Mouse (Mus musculus) limb, embryonic 11.5 days (tissue): ENCODE measurements around the gene Tmem161b. TPM values are rescaled to one million over a fixed set of nuclear protein-coding genes. Genes with fewer than 3 reads are reported as not detected.
"Not testable (repeated sequence)": the region's sequence is repeated elsewhere in the genome, so short reads cannot be mapped to it uniquely, and the experiment has no call there.

Source experiments
- ATAC-seq: fragments of 200-750 bp; cut with Nextera tagmentation; 2 replicates; pipeline ENCODE4 v1.8.0; 2017; ENCODE audit warnings: low read depth; ENCODE audit not compliant: insufficient number of reproducible peaks, low FRiP score, low TSS enrichment
- DNase-seq: peaks from one replicate; pipeline ENCODE4 v3.0.0-alpha.2; 2015; ENCODE audit warnings: low spot score
- H3K27ac ChIP-seq: fragments of 300-500 bp; sonication (generic); replicated peaks from 2 replicates; pipeline ENCODE4 v1.5.1; 2014; ENCODE audit warnings: low read depth, mild to moderate bottlenecking, low read length
- H3K27me3 ChIP-seq: fragments of 300-500 bp; sonication (generic); 2 replicates; pipeline ENCODE4 v1.6.1; 2014; ENCODE audit warnings: mild to moderate bottlenecking, low read length, mixed read lengths; ENCODE audit not compliant: control insufficient read depth, insufficient read depth
- H3K36me3 ChIP-seq: fragments of 300-500 bp; sonication (generic); 2 replicates; pipeline ENCODE4 v1.6.1; 2014; ENCODE audit warnings: mild to moderate bottlenecking, low read length, moderate library complexity, mixed read lengths; ENCODE audit not compliant: control insufficient read depth, insufficient read depth
- H3K4me1 ChIP-seq: fragments of 300-500 bp; sonication (generic); 2 replicates; pipeline ENCODE4 v1.6.1; 2014; ENCODE audit warnings: low read length, mixed read lengths; ENCODE audit not compliant: control insufficient read depth, insufficient read depth
- H3K4me2 ChIP-seq: fragments of 300-500 bp; sonication (generic); 2 replicates; pipeline ENCODE4 v1.6.1; 2014; ENCODE audit warnings: low read depth, mild to moderate bottlenecking, moderate library complexity; ENCODE audit not compliant: severe bottlenecking
- H3K4me3 ChIP-seq: fragments of 300-500 bp; sonication (generic); 2 replicates; pipeline ENCODE4 v1.5.1; 2014; ENCODE audit warnings: low read depth, low read length
- H3K9ac ChIP-seq: fragments of 300-500 bp; sonication (generic); 2 replicates; pipeline ENCODE4 v1.6.1; 2014; ENCODE audit warnings: mild to moderate bottlenecking, low read length
- H3K9me3 ChIP-seq: fragments of 300-500 bp; sonication (generic); 2 replicates; pipeline ENCODE4 v1.6.1; 2016; ENCODE audit warnings: low read length; ENCODE audit not compliant: control insufficient read depth
- WGBS: fragments of 180-500 bp; shearing (Covaris S2); extraction: QIAGEN DNeasy Blood & Tissue Kit; methylation state at CpG from one replicate; pipeline ENCODE4 v1.1.7; 2014; 5-methylcytosine and 5-hydroxymethylcytosine counted together
- polyA plus RNA-seq: library from polyadenylated mRNA; unstranded; fragments of >200 nt; fragmentation: Nextera tagmentation; extraction: Ambion mirVana; gene quantifications from 2 replicates; pipeline ENCODE4 v1.2.1, GENCODE M21; 2014

Gene Tmem161b
- polyA plus RNA-seq: 12.9 and 17.1 TPM in 2 replicates

DNA sequence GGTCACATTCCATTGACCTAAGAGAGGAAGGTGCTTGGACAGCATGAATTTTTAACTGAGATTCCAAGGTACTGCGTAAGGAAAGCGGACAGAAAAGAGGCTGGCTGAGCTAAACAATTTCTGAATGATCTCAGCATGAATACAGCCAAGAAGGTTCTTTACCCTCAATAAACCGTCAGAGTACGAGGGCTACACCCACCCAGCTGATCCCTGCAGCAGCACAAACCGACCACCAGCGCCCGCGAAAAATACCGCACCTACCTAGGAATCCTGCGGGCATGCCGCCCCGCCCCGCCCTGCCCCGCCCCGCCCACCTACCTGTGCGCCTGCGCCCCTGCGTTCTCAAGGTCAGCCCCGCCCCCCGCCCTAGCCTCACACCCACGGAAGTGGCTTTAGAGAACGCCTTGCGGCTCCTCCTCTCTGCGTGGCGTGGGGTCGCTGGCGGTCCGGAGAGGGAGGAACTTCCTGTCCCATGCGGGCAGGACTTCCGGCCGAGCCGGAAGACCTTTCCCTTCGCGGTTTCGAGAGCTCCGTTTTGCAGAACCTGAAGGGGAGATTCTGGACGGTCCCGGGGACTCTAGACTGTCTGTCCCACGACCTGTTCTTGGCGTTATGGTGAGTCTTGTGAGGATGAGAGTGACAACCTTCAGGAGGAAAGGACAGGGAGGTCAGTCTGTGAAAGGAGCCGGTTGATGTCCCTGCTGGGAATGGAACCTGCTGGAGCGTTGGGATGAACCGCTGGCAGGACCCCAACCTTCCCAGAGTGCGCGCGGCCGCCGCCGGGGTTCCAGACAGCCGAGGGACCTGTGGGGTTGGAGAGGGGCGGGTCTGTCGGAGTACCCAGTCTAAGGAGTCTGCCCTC lies at the start of gene Tmem161b:
Tmem161b (plus strand) TSS at position 477 of the 862 bp plus-strand sequence.
- under 1% methylated on average over 48 of the region's 52 CpGs for WGBS

DNA sequence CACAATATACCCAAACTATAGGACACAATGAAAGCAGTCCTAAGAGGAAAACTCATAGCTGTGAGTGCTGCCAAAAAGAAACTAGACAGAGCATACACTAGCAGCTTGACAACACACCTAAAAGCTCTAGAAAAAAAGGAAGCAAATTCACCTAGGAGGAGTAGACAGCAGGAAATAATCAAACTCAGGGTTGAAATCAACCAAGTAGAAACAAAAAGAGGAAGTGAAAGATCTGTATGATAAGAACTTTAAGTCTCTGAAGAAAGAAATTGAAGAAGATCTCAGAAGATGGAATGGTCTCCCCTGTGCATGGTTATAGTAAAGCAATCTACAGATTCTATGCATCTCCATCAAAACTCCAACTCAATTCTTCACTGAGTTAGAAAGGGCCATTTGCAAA lies 36.3 kb upstream of the Tmem161b start:
- not testable (repeated sequence) for H3K27ac ChIP-seq, ATAC-seq, H3K27me3 ChIP-seq, H3K36me3 ChIP-seq, H3K9me3 ChIP-seq, H3K4me2 ChIP-seq, H3K4me3 ChIP-seq, DNase-seq, H3K4me1 ChIP-seq, H3K9ac ChIP-seq

More for the DNA sequence above, at the start of gene Tmem161b:
- Histone ChIP-seq H3K4me2 (peak within 1 kb of the TSS; percentile 70), H3K4me1 (peaks cover 5% of the 10 kb centered on the region; the same call in 1 of the 2 replicates), H3K9ac (peak within 1 kb of the TSS; percentile 71), H3K9me3 (no peaks in the 10 kb centered on the region), H3K27ac (0 out of 2 replicates have a peak within 1 kb of the TSS, but pooled peaks have one; percentile 30), H3K27me3 (no peaks in the 10 kb centered on the region), H3K36me3 (no peaks in the 10 kb centered on the region), H3K4me3 (peak within 1 kb of the TSS; percentile 81)
- peak; percentile 99 for ATAC-seq
- DNase-seq: peak; percentile 90

DNA sequence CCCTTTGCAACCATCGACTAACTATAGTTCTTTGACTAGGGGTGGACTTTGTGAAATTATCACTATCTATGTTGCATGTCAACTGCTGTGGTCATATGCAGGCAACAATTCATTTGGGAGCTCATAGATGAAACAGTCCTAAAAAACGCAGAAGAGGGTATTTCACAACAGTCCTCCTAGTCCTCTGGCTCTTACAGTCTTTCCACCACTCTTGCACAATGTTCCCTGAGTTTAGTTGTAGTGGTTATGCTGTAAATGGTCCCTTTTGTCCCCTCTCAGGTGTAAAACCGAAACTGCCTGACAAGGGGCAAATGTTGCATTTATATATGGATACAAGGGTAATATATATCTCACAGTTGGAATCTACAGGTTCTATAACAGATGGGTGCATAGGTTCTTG lies 29.4 kb upstream of the Tmem161b start:
- 83% methylated on average over 3 of the region's 3 CpGs for WGBS
- Histone ChIP-seq H3K4me3 (no peak overlapping the region), H3K4me1 (no peaks in the 10 kb centered on the region), H3K36me3 (no peaks in the 10 kb centered on the region), H3K27me3 (no peaks in the 10 kb centered on the region), H3K4me2 (no peak overlapping the region), H3K9ac (no peak overlapping the region), H3K27ac (no peak overlapping the region), H3K9me3 (no peaks in the 10 kb centered on the region)
- DNase-seq (no peak), ATAC-seq (no peak)

DNA sequence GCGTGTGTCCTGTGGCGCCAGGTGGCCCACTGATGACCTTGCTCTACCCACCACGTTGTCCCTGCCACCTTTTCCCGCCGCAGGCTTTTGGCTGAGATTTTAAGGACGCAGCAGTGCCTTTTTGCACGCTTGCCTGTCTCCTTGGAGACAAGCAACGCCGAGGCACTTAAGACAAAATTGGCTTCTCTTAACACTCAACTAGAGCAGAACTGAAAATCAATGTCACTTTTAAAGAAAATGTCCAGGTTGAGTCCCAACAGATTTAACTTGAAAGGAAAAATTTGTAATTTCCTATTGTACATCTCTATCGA lies 541 bp downstream of the Tmem161b start:
- DNase-seq: no peak
- WGBS: 4% methylated on average over 10 of the region's 10 CpGs
- H3K27ac ChIP-seq: 0 out of 2 replicates have a peak overlapping the region, but pooled peaks have one; percentile 30

DNA sequence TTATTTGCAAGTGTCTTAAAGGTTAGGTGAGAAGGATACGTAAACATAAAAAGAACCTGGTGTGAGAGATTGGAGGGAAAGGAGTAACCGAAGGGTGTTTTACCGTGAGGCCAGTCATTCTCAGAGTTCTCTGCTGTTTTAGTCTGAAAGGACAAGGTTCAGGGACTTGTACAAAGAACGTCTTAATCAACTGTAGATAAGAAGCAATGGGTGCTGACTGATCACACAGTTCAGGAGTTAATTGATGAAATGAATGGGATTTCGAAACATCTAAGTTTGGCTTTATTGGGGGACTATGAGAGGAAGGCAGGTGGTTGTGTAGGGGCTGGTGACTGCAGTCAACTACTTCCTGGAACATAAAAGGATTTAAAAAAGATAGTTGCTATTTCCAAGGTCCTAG lies 922 bp downstream of the Tmem161b start:
- Histone ChIP-seq H3K9ac (no peak overlapping the region), H3K4me1 (peaks cover 5% of the 10 kb centered on the region; the same call in 1 of the 2 replicates), H3K9me3 (no peaks in the 10 kb centered on the region), H3K27ac (no peak overlapping the region), H3K36me3 (no peaks in the 10 kb centered on the region), H3K27me3 (no peaks in the 10 kb centered on the region), H3K4me2 (peak overlapping the region; percentile 70), H3K4me3 (peak overlapping the region; percentile 81)
- ATAC-seq: no peak
- no peak for DNase-seq
- WGBS: 56% methylated on average over 5 of the region's 5 CpGs

More for the DNA sequence above, 541 bp downstream of the Tmem161b start:
- H3K9ac ChIP-seq: peak overlapping the region; percentile 71
- peak overlapping the region; percentile 70 for H3K4me2 ChIP-seq
- no peak for ATAC-seq
- H3K4me3 ChIP-seq: peak overlapping the region; percentile 81
- no peaks in the 10 kb centered on the region for H3K27me3 ChIP-seq
- no peaks in the 10 kb centered on the region for H3K36me3 ChIP-seq
- H3K9me3 ChIP-seq: no peaks in the 10 kb centered on the region
- peaks cover 5% of the 10 kb centered on the region; the same call in 1 of the 2 replicates for H3K4me1 ChIP-seq

DNA sequence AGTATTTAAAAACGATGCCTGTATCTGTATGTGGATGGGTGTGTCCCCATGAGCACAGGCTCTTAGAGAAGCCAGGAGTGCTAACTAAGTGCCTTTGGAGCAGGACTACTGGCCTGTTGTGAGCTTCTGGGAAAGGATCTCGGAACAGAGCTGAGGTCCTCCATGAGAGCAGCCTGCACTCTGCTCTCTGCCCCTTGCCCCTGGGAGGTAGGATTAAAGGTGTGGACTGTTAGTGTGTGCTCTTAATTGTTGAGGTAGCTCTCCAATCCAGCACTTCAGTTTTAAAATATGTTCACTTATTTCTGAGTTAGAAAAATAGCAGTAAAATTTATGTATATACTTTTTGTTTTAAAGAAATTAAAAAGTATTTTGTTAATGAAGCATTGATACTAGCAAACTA lies 11.9 kb downstream of the Tmem161b start:
- Histone ChIP-seq H3K36me3 (no peaks in the 10 kb centered on the region), H3K9me3 (no peaks in the 10 kb centered on the region), H3K4me1 (no peaks in the 10 kb centered on the region), H3K27me3 (no peaks in the 10 kb centered on the region), H3K4me3 (no peak overlapping the region), H3K9ac (no peak overlapping the region), H3K4me2 (no peak overlapping the region), H3K27ac (no peak overlapping the region)
- 90% methylated on average over 2 of the region's 2 CpGs for whole genome bisulfite sequencing
- no peak for ATAC-seq
- no peak for DNase-seq

DNA sequence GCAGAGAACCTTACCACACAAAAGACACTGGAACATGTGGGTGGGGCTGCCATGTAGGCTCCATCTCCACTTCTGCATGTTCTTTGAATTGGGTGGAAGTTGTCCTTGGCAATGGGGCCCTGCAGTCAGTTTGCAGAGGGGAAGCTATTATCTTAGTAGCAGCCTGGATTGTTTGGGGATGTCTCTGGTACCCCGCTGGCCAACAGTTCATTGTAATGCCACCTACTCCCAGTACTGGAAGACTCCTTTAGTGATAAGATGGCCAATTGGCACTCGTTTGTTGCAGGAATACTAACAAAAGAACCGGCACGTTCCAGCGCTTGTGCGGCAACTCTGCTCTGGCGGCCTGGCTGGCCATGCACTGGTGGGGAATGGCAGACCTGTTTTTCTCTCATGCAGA lies 14.7 kb downstream of the Tmem161b start:
- H3K27ac ChIP-seq: no peak overlapping the region
- H3K4me2 ChIP-seq: no peak overlapping the region
- H3K9ac ChIP-seq: no peak overlapping the region
- WGBS: 91% methylated on average over 7 of the region's 7 CpGs
- ATAC-seq: no peak
- H3K9me3 ChIP-seq: no peaks in the 10 kb centered on the region
- DNase-seq: no peak
- H3K4me3 ChIP-seq: no peak overlapping the region
- H3K27me3 ChIP-seq: no peaks in the 10 kb centered on the region
- H3K36me3 ChIP-seq: no peaks in the 10 kb centered on the region
- H3K4me1 ChIP-seq: no peaks in the 10 kb centered on the region

DNA sequence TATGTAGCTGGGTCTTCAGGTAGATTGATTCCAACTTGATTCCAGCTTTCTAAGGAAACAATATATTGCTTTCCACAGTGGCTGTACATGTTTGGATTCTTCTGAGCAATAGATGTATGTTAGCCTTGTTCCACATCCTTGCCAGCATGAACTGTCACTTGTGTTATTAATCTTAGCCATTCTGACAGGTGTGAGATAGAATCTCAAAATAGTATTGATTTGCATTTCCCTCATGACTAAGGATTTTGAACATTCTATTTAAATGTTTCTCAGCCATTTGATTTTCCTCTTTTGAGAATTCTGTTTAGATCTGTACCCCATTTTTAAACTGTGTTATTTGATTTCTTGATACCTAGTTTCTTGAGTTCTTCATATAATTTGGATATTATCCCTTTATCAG lies 16.1 kb downstream of the Tmem161b start:
- DNase-seq: no peak
- Histone ChIP-seq H3K9ac (no peak overlapping the region), H3K27me3 (no peaks in the 10 kb centered on the region), H3K4me2 (no peak overlapping the region), H3K27ac (no peak overlapping the region), H3K36me3 (no peaks in the 10 kb centered on the region), H3K4me1 (no peaks in the 10 kb centered on the region), H3K9me3 (no peaks in the 10 kb centered on the region), H3K4me3 (no peak overlapping the region)
- ATAC-seq: no peak
